Mouse (Mus musculus): ENCODE data around the gene Chil1. TPM values are rescaled to one million over a fixed set of nuclear protein-coding genes. Genes with fewer than 3 reads are reported as not detected.

The Chil1 gene
- polyA plus RNA-seq, 1 experiment from 2014 or later = 3.9 TPM

DNA sequence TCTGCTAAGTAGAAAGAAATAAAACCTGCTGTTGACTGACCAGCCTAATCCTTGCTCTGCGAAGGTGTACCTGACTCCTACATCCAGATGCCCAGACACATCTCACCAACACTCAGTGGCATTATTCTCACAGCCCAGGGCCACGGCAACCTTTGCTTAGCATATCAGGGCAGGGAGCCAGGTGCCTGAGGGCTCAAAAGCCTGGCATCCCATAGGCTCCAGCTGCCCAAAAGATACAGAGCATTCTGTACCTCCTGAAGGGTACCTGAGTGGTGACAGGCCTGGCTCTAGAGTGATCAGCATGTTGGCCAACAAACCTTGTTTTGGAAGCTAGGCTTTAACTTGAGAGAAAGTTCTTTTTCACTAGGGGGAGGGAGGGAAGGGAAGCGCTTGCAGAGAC lies 49.3 kb downstream of the Chil1 start:
- no peak for ATAC-seq
- 76% methylated on average over 3 of the region's 3 CpGs for WGBS
- Histone ChIP-seq H3K4me3 (ENCODE audit: low read length) (no peak overlapping the region), H3K36me3 (ENCODE audit: control insufficient read depth, insufficient read depth, low read length) (no peaks in the 10 kb centered on the region), H3K27ac (ENCODE audit: low read depth, low read length) (no peak overlapping the region), H3K4me2 (ENCODE audit: low read length) (no peak overlapping the region), H3K9ac (ENCODE audit: low read depth, low read length) (no peak overlapping the region), H3K9me3 (ENCODE audit: control insufficient read depth, low read length) (no peaks in the 10 kb centered on the region), H3K27me3 (replicated peaks; ENCODE audit: control insufficient read depth, insufficient read depth, low read length) (no peaks in the 10 kb centered on the region), H3K4me1 (ENCODE audit: control insufficient read depth, insufficient read depth, low read depth, low read length) (peaks cover 36% of the 10 kb centered on the region)

DNA sequence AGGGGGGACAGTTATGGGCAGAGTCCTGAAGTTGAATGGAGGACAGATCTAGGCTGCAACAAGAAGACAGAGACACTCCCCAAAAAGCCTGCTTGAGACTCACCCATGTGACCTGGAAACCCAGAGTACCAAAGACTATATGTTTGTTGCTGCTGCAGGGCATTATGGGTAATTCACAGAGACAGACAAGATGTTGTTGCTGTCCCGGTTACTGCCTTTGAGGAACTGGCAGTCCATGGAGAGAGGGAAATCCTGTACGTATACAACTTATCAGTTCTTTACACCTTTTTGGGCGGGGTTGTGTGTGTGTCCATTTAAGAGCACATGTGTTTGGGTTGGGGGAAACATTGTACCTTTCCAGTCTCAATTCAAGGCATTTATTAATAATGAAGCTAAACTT lies 49.7 kb downstream of the Chil1 start:
- no peaks in the 10 kb centered on the region for H3K9me3 ChIP-seq (ENCODE audit: control insufficient read depth, low read length)
- H3K27ac ChIP-seq (ENCODE audit: low read depth, low read length) = no peak overlapping the region
- H3K27me3 ChIP-seq (replicated peaks; ENCODE audit: control insufficient read depth, insufficient read depth, low read length) = no peaks in the 10 kb centered on the region
- no peak overlapping the region for H3K9ac ChIP-seq (ENCODE audit: low read depth, low read length)
- H3K4me1 ChIP-seq (ENCODE audit: control insufficient read depth, insufficient read depth, low read depth, low read length) = peaks cover 37% of the 10 kb centered on the region
- H3K4me2 ChIP-seq (ENCODE audit: low read length) = no peak overlapping the region
- WGBS = 80% methylated on average over 3 of the region's 3 CpGs
- no peak for ATAC-seq
- no peak overlapping the region for H3K4me3 ChIP-seq (ENCODE audit: low read length)
- H3K36me3 ChIP-seq (ENCODE audit: control insufficient read depth, insufficient read depth, low read length) = no peaks in the 10 kb centered on the region

DNA sequence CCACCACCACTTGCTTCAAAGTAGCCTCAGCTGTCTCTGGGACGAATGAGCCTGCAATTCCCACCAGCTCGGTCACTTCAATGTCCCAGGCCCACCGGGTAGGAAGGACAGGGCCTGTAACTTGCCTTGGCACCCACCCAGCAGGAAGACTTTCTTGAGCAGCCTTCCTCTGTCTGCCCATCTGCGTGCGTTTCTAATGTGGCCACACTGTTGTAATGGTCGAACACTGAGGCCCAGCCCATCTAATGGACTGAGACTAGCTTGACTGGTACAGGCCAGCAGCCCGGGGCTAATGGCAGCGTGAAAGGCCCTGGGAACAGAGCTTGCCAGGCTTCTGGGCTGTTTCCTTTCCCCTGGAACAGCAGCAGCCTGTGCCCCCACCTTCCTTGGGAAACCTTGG lies 50.4 kb downstream of the Chil1 start:
- H3K4me3 ChIP-seq (ENCODE audit: low read length) = peak overlapping the region; percentile 54
- H3K27ac ChIP-seq (ENCODE audit: low read depth, low read length) = peak overlapping the region; percentile 70

DNA sequence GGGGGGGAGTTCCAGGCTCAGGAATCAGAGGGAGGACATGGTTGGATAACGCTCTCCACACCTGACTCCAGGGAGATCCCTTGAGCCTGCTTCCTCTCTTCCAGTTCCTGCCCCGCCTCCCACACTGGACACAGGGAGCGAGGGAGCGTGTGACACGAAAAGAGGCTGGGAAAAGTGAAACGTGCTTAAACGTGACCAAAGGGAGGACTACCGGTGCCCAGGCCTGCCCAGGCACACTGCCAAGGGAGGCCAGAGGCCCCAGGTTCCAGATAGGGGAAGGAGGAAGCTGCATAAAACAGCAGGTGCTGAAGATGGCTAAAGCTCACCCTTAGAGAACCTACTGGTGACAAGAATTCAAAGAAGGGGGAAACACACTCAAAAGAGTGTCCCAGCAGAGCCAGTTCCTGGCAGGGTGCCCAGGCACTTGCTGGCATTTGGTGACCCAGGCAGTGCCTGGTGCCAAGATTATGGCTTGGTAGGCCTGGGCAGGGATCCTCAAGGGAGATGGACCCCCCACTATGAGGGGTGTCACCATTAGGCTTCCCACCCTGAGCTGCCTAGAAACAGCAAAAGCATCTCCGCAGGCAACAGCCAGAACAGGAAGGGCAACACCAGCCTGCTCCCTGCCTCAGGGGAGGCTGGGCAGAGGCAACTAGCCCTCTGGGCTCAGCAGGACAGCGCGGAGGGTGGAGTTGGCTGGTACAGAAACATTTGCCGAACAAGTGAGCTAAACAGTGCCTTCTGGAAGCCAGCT lies 51.0 kb downstream of the Chil1 start:
- peaks cover 37% of the 10 kb centered on the region for H3K4me1 ChIP-seq (ENCODE audit: control insufficient read depth, insufficient read depth, low read depth, low read length)
- peak overlapping the region; percentile 54 for H3K4me3 ChIP-seq (ENCODE audit: low read length)
- peak overlapping the region; percentile 72 for H3K9ac ChIP-seq (ENCODE audit: low read depth, low read length)
- no peaks in the 10 kb centered on the region for H3K9me3 ChIP-seq (ENCODE audit: control insufficient read depth, low read length)
- WGBS = 34% methylated on average over 12 of the region's 12 CpGs
- H3K27ac ChIP-seq (ENCODE audit: low read depth, low read length) = peak overlapping the region; percentile 70
- no peaks in the 10 kb centered on the region for H3K27me3 ChIP-seq (replicated peaks; ENCODE audit: control insufficient read depth, insufficient read depth, low read length)
- H3K4me2 ChIP-seq (ENCODE audit: low read length) = peak overlapping the region; percentile 94
- peak; percentile 34 for ATAC-seq
- H3K36me3 ChIP-seq (ENCODE audit: control insufficient read depth, insufficient read depth, low read length) = no peaks in the 10 kb centered on the region

More for the DNA sequence above, 50.4 kb downstream of the Chil1 start:
- Histone ChIP-seq H3K9me3 (ENCODE audit: control insufficient read depth, low read length) (no peaks in the 10 kb centered on the region), H3K27me3 (replicated peaks; ENCODE audit: control insufficient read depth, insufficient read depth, low read length) (no peaks in the 10 kb centered on the region), H3K9ac (ENCODE audit: low read depth, low read length) (peak overlapping the region; percentile 43), H3K4me2 (ENCODE audit: low read length) (peak overlapping the region; percentile 94), H3K4me1 (ENCODE audit: control insufficient read depth, insufficient read depth, low read depth, low read length) (peaks cover 37% of the 10 kb centered on the region), H3K36me3 (ENCODE audit: control insufficient read depth, insufficient read depth, low read length) (no peaks in the 10 kb centered on the region)
- ATAC-seq = peak; percentile 5; the same call in 1 of the 2 replicates
- 51% methylated on average over 8 of the region's 8 CpGs for WGBS

DNA sequence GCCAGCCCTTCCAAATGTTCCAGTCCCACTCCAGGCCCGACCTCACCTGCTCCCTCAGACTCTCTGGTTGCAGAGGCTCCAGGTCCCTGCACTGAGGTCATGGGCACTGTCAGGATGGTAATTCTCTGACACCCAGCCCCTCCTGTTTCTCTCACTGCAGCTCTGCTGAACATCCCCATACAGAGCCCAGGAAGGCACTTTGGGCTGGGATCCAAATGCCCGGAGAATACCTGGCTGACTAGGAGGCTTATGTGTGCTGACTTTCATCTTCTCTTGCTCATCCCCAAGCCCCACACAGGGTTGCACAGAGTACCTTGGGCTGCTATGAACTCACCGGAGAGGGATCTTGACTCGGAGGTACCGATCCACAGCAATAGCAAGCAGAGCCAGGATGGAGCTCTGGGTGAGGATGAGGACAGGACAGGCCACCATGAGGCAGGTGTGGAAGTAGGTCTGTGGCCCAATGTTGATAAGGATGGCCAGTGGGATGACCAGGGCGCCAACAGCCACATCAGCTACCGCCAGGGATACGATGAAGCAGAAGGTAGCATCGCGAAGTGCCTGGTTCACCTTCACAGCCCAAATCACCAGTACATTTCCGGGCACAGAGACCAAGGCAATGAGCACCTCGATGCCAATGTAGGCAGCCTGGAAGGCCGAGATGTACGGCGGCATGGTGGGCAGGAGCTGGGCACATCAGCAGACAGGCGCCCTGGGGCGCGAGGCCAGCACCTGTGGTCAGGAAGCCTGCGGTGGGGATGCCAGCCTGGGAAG lies 51.9 kb downstream of the Chil1 start:
- Histone ChIP-seq H3K27me3 (replicated peaks; ENCODE audit: control insufficient read depth, insufficient read depth, low read length) (no peaks in the 10 kb centered on the region), H3K27ac (ENCODE audit: low read depth, low read length) (peak overlapping the region; percentile 65; the same call in 1 of the 2 replicates), H3K36me3 (ENCODE audit: control insufficient read depth, insufficient read depth, low read length) (no peaks in the 10 kb centered on the region), H3K4me1 (ENCODE audit: control insufficient read depth, insufficient read depth, low read depth, low read length) (peaks cover 37% of the 10 kb centered on the region), H3K4me2 (ENCODE audit: low read length) (peak overlapping the region; percentile 94), H3K9me3 (ENCODE audit: control insufficient read depth, low read length) (no peaks in the 10 kb centered on the region), H3K4me3 (ENCODE audit: low read length) (peak overlapping the region; percentile 54), H3K9ac (ENCODE audit: low read depth, low read length) (peak overlapping the region; percentile 72)
- 42% methylated on average over 19 of the region's 19 CpGs for WGBS
- ATAC-seq = no peak

DNA sequence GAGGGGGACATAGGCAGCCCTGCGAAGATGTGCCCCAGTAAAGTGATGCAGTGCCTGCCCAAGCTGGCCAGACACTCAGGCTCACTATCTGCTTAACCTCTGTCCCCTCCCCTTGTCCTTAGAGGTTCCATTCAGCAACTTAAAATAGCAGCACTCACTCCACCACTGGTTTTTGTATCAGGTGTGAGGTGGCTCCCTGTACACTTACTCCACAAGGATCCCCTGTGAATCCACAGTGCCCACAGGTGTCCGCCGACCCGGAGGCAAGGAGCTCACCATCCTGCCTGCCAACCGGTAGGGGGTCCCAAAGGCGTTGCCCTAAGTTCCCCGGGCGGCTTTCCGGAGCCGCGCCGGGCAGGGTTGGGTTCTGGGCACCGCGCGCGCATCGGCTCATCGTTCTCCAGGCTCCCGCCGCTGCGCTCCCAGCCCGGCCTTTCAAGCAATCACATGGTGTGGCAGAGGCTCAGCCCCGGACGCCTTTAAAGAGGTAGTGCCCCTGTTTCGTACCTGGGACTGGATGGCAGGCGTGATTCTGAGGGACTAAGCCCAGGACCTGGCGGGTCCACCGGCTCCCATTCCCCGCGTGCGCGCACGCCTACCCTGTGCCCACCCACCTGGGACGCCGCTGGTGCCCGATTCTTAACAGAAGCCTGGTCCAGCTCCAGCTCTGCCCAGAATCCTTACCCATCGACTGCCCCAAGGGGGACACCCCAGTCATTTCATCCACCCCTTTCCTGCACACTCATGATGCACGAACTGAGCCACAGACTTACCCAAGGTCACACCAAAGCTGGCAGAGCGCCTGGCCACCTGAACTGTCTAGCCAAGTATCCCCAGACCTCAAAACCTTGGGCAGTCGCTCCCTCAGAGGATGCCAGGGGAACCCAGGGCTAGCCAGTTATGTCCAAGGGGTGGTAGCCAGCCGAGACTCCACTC lies 52.7 kb downstream of the Chil1 start:
- under 1% methylated on average over 41 of the region's 41 CpGs for WGBS

DNA sequence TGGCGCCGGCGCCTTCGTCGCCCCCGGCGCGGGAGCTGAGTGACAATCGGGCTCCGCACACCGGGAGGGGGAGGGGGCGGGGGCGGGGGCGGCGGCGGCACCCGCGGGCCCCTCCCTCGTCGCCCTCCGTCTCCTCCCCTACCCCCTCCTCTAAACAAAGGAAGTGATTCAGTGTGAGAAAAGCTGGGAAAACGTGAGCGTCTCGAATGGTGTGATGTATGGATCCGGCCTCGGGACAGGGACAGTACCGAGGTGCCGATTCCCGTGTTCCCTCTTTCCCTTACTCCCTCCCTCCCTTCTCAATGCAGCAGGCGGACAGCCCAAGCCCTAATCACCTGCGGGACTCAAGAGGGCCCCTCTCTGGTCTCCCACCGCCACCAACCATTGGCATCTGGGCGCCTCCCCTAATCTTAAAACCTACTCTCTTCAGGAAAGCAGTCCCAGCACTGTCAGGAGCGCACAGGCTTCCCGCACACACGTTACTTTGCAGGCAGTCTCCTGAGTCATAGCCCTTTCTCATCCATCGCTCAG lies 53.5 kb downstream of the Chil1 start, which contains the start of gene Adora1:
Adora1 (minus strand) TSS at position 41 of the 531 bp plus-strand sequence.
- Histone ChIP-seq H3K36me3 (ENCODE audit: control insufficient read depth, insufficient read depth, low read length) (no peaks in the 10 kb centered on the region), H3K4me1 (ENCODE audit: control insufficient read depth, insufficient read depth, low read depth, low read length) (peaks cover 37% of the 10 kb centered on the region), H3K27me3 (replicated peaks; ENCODE audit: control insufficient read depth, insufficient read depth, low read length) (no peaks in the 10 kb centered on the region)

More for the DNA sequence above, 52.7 kb downstream of the Chil1 start:
- H3K27ac ChIP-seq (ENCODE audit: low read depth, low read length) = peak overlapping the region; percentile 30
- no peaks in the 10 kb centered on the region for H3K36me3 ChIP-seq (ENCODE audit: control insufficient read depth, insufficient read depth, low read length)
- H3K4me2 ChIP-seq (ENCODE audit: low read length) = peak overlapping the region; percentile 94
- no peaks in the 10 kb centered on the region for H3K27me3 ChIP-seq (replicated peaks; ENCODE audit: control insufficient read depth, insufficient read depth, low read length)
- peaks cover 37% of the 10 kb centered on the region for H3K4me1 ChIP-seq (ENCODE audit: control insufficient read depth, insufficient read depth, low read depth, low read length)
- peak overlapping the region; percentile 54 for H3K4me3 ChIP-seq (ENCODE audit: low read length)
- no peaks in the 10 kb centered on the region for H3K9me3 ChIP-seq (ENCODE audit: control insufficient read depth, low read length)
- peak overlapping the region; percentile 72 for H3K9ac ChIP-seq (ENCODE audit: low read depth, low read length)
- peak; percentile 74 for ATAC-seq

DNA sequence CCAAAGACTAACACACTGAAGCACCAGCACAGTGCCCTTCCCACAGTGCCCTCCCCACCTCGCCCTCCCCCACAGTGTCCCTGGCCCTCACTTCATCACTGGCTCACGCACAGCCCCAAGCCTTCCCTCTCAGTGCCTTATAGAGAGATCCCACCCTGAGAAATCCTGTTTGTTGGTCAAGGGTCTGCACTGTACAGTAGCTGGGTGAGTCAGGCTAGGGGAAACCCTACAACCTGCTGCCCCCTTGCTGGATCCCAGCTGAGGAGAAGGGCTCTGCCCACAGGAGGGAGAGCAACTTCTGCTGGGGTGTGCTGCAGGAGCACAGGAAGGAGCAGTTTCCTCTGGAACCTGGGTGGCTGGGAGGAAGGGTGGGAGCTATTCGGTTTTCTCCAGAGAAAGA lies 54.2 kb downstream of the Chil1 start:
- no peak for ATAC-seq
- Histone ChIP-seq H3K9me3 (ENCODE audit: control insufficient read depth, low read length) (no peaks in the 10 kb centered on the region), H3K4me2 (ENCODE audit: low read length) (peak overlapping the region; percentile 94), H3K4me3 (ENCODE audit: low read length) (no peak overlapping the region), H3K27me3 (replicated peaks; ENCODE audit: control insufficient read depth, insufficient read depth, low read length) (no peaks in the 10 kb centered on the region), H3K4me1 (ENCODE audit: control insufficient read depth, insufficient read depth, low read depth, low read length) (peaks cover 37% of the 10 kb centered on the region), H3K9ac (ENCODE audit: low read depth, low read length) (no peak overlapping the region), H3K36me3 (ENCODE audit: control insufficient read depth, insufficient read depth, low read length) (no peaks in the 10 kb centered on the region), H3K27ac (ENCODE audit: low read depth, low read length) (no peak overlapping the region)
- WGBS = 21% methylated on average over 3 of the region's 3 CpGs

More for the DNA sequence above, 53.5 kb downstream of the Chil1 start, which contains the start of gene Adora1:
- Histone ChIP-seq H3K4me2 (ENCODE audit: low read length) (peak within 1 kb of the TSS; percentile 94), H3K9me3 (ENCODE audit: control insufficient read depth, low read length) (no peaks in the 10 kb centered on the region), H3K9ac (ENCODE audit: low read depth, low read length) (peak within 1 kb of the TSS; percentile 72), H3K27ac (ENCODE audit: low read depth, low read length) (peak within 1 kb of the TSS; percentile 30), H3K4me3 (ENCODE audit: low read length) (peak within 1 kb of the TSS; percentile 54)
- ATAC-seq = peak; percentile 43
- WGBS = under 1% methylated on average over 32 of the region's 37 CpGs
